Mouse (Mus musculus) embryonic facial prominence, embryonic 14.5 days (tissue): ENCODE data around the gene Rpl37. TPM values are rescaled to one million over a fixed set of nuclear protein-coding genes. Genes with fewer than 3 reads are reported as not detected.
"Not testable (repeated sequence)": the region's sequence is repeated elsewhere in the genome, so short reads cannot be mapped to it uniquely, and the experiment has no call there.

Experiments
- ATAC-seq: fragments of 200-750 bp; cut with Nextera tagmentation; 2 replicates; pipeline ENCODE4 v1.8.0; 2017; ENCODE audit warnings: low read depth, moderate number of reproducible peaks, moderate TSS enrichment
- DNase-seq: peaks from one replicate; pipeline ENCODE4 v3.0.0-alpha.2; 2015; ENCODE audit warnings: low spot score
- H3K27ac ChIP-seq: fragments of 300-500 bp; sonication (generic); replicated peaks from 2 replicates; pipeline ENCODE4 v1.5.1; 2014; ENCODE audit warnings: low read depth, mild to moderate bottlenecking, low read length, moderate library complexity
- H3K27me3 ChIP-seq: fragments of 300-500 bp; sonication (generic); replicated peaks from 2 replicates; pipeline ENCODE4 v1.6.1; 2014; ENCODE audit warnings: low read length; ENCODE audit not compliant: control insufficient read depth, insufficient read depth
- H3K36me3 ChIP-seq: fragments of 300-500 bp; sonication (generic); 2 replicates; pipeline ENCODE4 v1.6.1; 2014; ENCODE audit warnings: low read length, mixed read lengths; ENCODE audit not compliant: control insufficient read depth, insufficient read depth
- H3K4me1 ChIP-seq: fragments of 300-500 bp; sonication (generic); 2 replicates; pipeline ENCODE4 v1.6.1; 2014; ENCODE audit warnings: antibody characterized with exemption, low read length; ENCODE audit not compliant: control insufficient read depth, insufficient read depth
- H3K4me2 ChIP-seq: fragments of 300-500 bp; sonication (generic); 2 replicates; pipeline ENCODE4 v1.6.1; 2014; ENCODE audit warnings: low read depth, mild to moderate bottlenecking, low read length, moderate library complexity, mixed read lengths
- H3K4me3 ChIP-seq: fragments of 300-500 bp; sonication (generic); 2 replicates; pipeline ENCODE4 v1.5.1; 2014; ENCODE audit warnings: low read depth, mild to moderate bottlenecking, low read length
- H3K9ac ChIP-seq: fragments of 300-500 bp; sonication (generic); 2 replicates; pipeline ENCODE4 v1.6.1; 2014; ENCODE audit warnings: low read depth, mild to moderate bottlenecking, low read length, moderate library complexity, mixed read lengths
- H3K9me3 ChIP-seq: fragments of 300-500 bp; sonication (generic); 2 replicates; pipeline ENCODE4 v1.6.1; 2016; ENCODE audit warnings: low read length; ENCODE audit not compliant: control insufficient read depth
- WGBS: fragments of 180-500 bp; shearing (Covaris S2); extraction: QIAGEN DNeasy Blood & Tissue Kit; methylation state at CpG from one replicate; pipeline ENCODE4 v1.1.7; 2014; 5-methylcytosine and 5-hydroxymethylcytosine counted together
- polyA plus RNA-seq: library from polyadenylated mRNA; unstranded; fragments of >200 nt; fragmentation: Nextera tagmentation; extraction: Ambion mirVana; gene quantifications from 2 replicates; pipeline ENCODE4 v1.2.1, GENCODE M21; 2014

The Rpl37 gene
- polyA plus RNA-seq, 1 experiment from 2014 or later: 907 TPM

GRCm38 (mm10) chr15:5130887-5131668 is 14.6 kb downstream of the Rpl37 start:
- not testable (repeated sequence) for H3K9me3 ChIP-seq, H3K36me3 ChIP-seq, H3K27me3 ChIP-seq, DNase-seq, H3K4me1 ChIP-seq, ATAC-seq, H3K9ac ChIP-seq, H3K4me3 ChIP-seq, H3K27ac ChIP-seq, H3K4me2 ChIP-seq
- WGBS: 89% methylated on average over 13 of the region's 14 CpGs

GRCm38 (mm10) chr15:5133301-5133700 is 16.9 kb downstream of the Rpl37 start:
- 59% methylated on average over 3 of the region's 3 CpGs for WGBS
- Histone ChIP-seq H3K9ac (no peak overlapping the region), H3K27me3 (no peaks in the 10 kb centered on the region), H3K4me3 (no peak overlapping the region), H3K27ac (no peak overlapping the region), H3K36me3 (no peaks in the 10 kb centered on the region), H3K4me1 (peaks cover 8% of the 10 kb centered on the region), H3K9me3 (no peaks in the 10 kb centered on the region), H3K4me2 (no peak overlapping the region)
- ATAC-seq: no peak
- DNase-seq: no peak

GRCm38 (mm10) chr15:5134179-5134578 is 17.7 kb downstream of the Rpl37 start:
- Histone ChIP-seq H3K9ac (no peak overlapping the region), H3K9me3 (no peaks in the 10 kb centered on the region), H3K4me3 (no peak overlapping the region), H3K27ac (no peak overlapping the region), H3K4me1 (peaks cover 11% of the 10 kb centered on the region), H3K4me2 (no peak overlapping the region), H3K36me3 (no peaks in the 10 kb centered on the region), H3K27me3 (no peaks in the 10 kb centered on the region)
- ATAC-seq (no peak), DNase-seq (no peak)
- WGBS: 76% methylated on average over 3 of the region's 3 CpGs

- Histone ChIP-seq H3K4me3 (no peak overlapping the region), H3K9me3 (no peaks in the 10 kb centered on the region), H3K36me3 (no peaks in the 10 kb centered on the region), H3K27ac (no peak overlapping the region), H3K9ac (no peak overlapping the region), H3K4me2 (no peak overlapping the region), H3K27me3 (no peaks in the 10 kb centered on the region), H3K4me1 (peaks cover 11% of the 10 kb centered on the region)
- 72% methylated on average over 8 of the region's 8 CpGs for WGBS
- ATAC-seq (no peak), DNase-seq (no peak)
Observed at GRCm38 (mm10) chr15:5134945-5135483, 18.6 kb downstream of the Rpl37 start.

GRCm38 (mm10) chr15:5138021-5138856 is 21.8 kb downstream of the Rpl37 start:
- no peaks in the 10 kb centered on the region for H3K9me3 ChIP-seq
- H3K27ac ChIP-seq: peak overlapping the region; percentile 34
- no peaks in the 10 kb centered on the region for H3K36me3 ChIP-seq
- no peak overlapping the region for H3K4me2 ChIP-seq
- H3K27me3 ChIP-seq: no peaks in the 10 kb centered on the region
- peak; percentile 77; the same call in 1 of the 2 replicates for ATAC-seq
- H3K9ac ChIP-seq: no peak overlapping the region
- H3K4me3 ChIP-seq: no peak overlapping the region
- WGBS: 52% methylated on average over 9 of the region's 9 CpGs
- DNase-seq: peak; percentile 85
- peaks cover 11% of the 10 kb centered on the region for H3K4me1 ChIP-seq

- DNase-seq (no peak), ATAC-seq (no peak)
- H3K27me3 ChIP-seq: no peaks in the 10 kb centered on the region
- H3K4me1 ChIP-seq: peaks cover 11% of the 10 kb centered on the region
- H3K9ac ChIP-seq: no peak overlapping the region
- no peak overlapping the region for H3K27ac ChIP-seq
- H3K9me3 ChIP-seq: no peaks in the 10 kb centered on the region
- H3K36me3 ChIP-seq: no peaks in the 10 kb centered on the region
- H3K4me2 ChIP-seq: no peak overlapping the region
- no peak overlapping the region for H3K4me3 ChIP-seq
- 85% methylated on average over 2 of the region's 2 CpGs for WGBS
Observed at GRCm38 (mm10) chr15:5139366-5139765, 22.9 kb downstream of the Rpl37 start.

- no peak overlapping the region for H3K27ac ChIP-seq
- DNase-seq (no peak), ATAC-seq (no peak)
- no peak overlapping the region for H3K4me3 ChIP-seq
- no peak overlapping the region for H3K4me2 ChIP-seq
- H3K27me3 ChIP-seq: no peaks in the 10 kb centered on the region
- WGBS: 86% methylated on average over 7 of the region's 7 CpGs
- peaks cover 16% of the 10 kb centered on the region for H3K4me1 ChIP-seq
- H3K9me3 ChIP-seq: no peaks in the 10 kb centered on the region
- H3K36me3 ChIP-seq: no peaks in the 10 kb centered on the region
- no peak overlapping the region for H3K9ac ChIP-seq
Observed at GRCm38 (mm10) chr15:5139863-5140262, 23.4 kb downstream of the Rpl37 start.

GRCm38 (mm10) chr15:5140357-5140756 is 23.9 kb downstream of the Rpl37 start:
- Histone ChIP-seq H3K4me1 (peaks cover 20% of the 10 kb centered on the region), H3K27ac (no peak overlapping the region), H3K4me3 (no peak overlapping the region), H3K4me2 (no peak overlapping the region), H3K9ac (no peak overlapping the region), H3K9me3 (no peaks in the 10 kb centered on the region), H3K36me3 (no peaks in the 10 kb centered on the region), H3K27me3 (no peaks in the 10 kb centered on the region)
- DNase-seq (no peak), ATAC-seq (no peak)
